Mouse (Mus musculus): ENCODE measurements around the gene Vti1a. TPM values are rescaled to one million over a fixed set of nuclear protein-coding genes. Genes with fewer than 3 reads are reported as not detected.

Gene Vti1a
- polyA plus RNA-seq, 1 experiment from 2014 or later = 17.9 TPM

- TF ChIP-seq CTCF (IDR thresholded peaks at IDR 0.05) = no peak
- TF ChIP-seq EP300 (IDR thresholded peaks at IDR 0.05) = no peak
- WGBS = 89% methylated on average over 6 of the region's 6 CpGs
- Histone ChIP-seq H3K9me3 (ENCODE audit: low read length) (no peaks in the 10 kb centered on the region), H3K4me1 (ENCODE audit: insufficient read depth, low read depth, low read length) (no peaks in the 10 kb centered on the region), H3K36me3 (ENCODE audit: insufficient read depth, low read length) (0 out of 2 replicates have a peak, but pooled peaks cover 5% of the 10 kb centered on the region), H3K27ac (ENCODE audit: low read length) (no peak overlapping the region), H3K27me3 (replicated peaks; ENCODE audit: insufficient read depth, low read length) (no peaks in the 10 kb centered on the region), H3K9ac (replicated peaks; ENCODE audit: low read depth) (no peak overlapping the region), H3K4me3 (ENCODE audit: low read depth, low read length) (no peak overlapping the region), H3K4me2 (replicated peaks; ENCODE audit: low read depth, low read length) (no peak overlapping the region)
- DNase-seq (ENCODE audit: low spot score) (no peak), ATAC-seq (no peak)
Measured at GRCm38 (mm10) chr19:55340521-55340920, 24.4 kb downstream of the Vti1a start.

GRCm38 (mm10) chr19:55341377-55341776, 25.3 kb downstream of the Vti1a start:
- H3K4me2 ChIP-seq (replicated peaks; ENCODE audit: low read depth, low read length) = no peak overlapping the region
- TF ChIP-seq EP300 (IDR thresholded peaks at IDR 0.05) (no peak), CTCF (IDR thresholded peaks at IDR 0.05) (peak; percentile 18; the same call in 1 of the 2 replicates)
- WGBS = 60% methylated on average over 3 of the region's 3 CpGs
- H3K27ac ChIP-seq (ENCODE audit: low read length) = no peak overlapping the region
- H3K9me3 ChIP-seq (ENCODE audit: low read length) = no peaks in the 10 kb centered on the region
- no peak overlapping the region for H3K4me3 ChIP-seq (ENCODE audit: low read depth, low read length)
- ATAC-seq = no peak
- H3K9ac ChIP-seq (replicated peaks; ENCODE audit: low read depth) = no peak overlapping the region
- H3K4me1 ChIP-seq (ENCODE audit: insufficient read depth, low read depth, low read length) = no peaks in the 10 kb centered on the region
- no peaks in the 10 kb centered on the region for H3K27me3 ChIP-seq (replicated peaks; ENCODE audit: insufficient read depth, low read length)
- H3K36me3 ChIP-seq (ENCODE audit: insufficient read depth, low read length) = 0 out of 2 replicates have a peak, but pooled peaks cover 5% of the 10 kb centered on the region
- DNase-seq (ENCODE audit: low spot score) = no peak

- Histone ChIP-seq H3K4me1 (ENCODE audit: insufficient read depth, low read depth, low read length) (no peaks in the 10 kb centered on the region), H3K9ac (replicated peaks; ENCODE audit: low read depth) (no peak overlapping the region), H3K36me3 (ENCODE audit: insufficient read depth, low read length) (no peaks in the 10 kb centered on the region), H3K9me3 (ENCODE audit: low read length) (no peaks in the 10 kb centered on the region), H3K4me3 (ENCODE audit: low read depth, low read length) (no peak overlapping the region), H3K4me2 (replicated peaks; ENCODE audit: low read depth, low read length) (no peak overlapping the region), H3K27me3 (replicated peaks; ENCODE audit: insufficient read depth, low read length) (no peaks in the 10 kb centered on the region), H3K27ac (ENCODE audit: low read length) (no peak overlapping the region)
- WGBS = 79% methylated on average over 7 of the region's 7 CpGs
- DNase-seq (ENCODE audit: low spot score) = no peak
- TF ChIP-seq CTCF (IDR thresholded peaks at IDR 0.05) = no peak
- no peak for TF ChIP-seq EP300 (IDR thresholded peaks at IDR 0.05)
- ATAC-seq = no peak
Measured at GRCm38 (mm10) chr19:55342423-55342822, 26.3 kb downstream of the Vti1a start.

- Histone ChIP-seq H3K9ac (replicated peaks; ENCODE audit: low read depth) (no peak overlapping the region), H3K4me2 (replicated peaks; ENCODE audit: low read depth, low read length) (no peak overlapping the region), H3K4me3 (ENCODE audit: low read depth, low read length) (no peak overlapping the region), H3K9me3 (ENCODE audit: low read length) (no peaks in the 10 kb centered on the region), H3K27me3 (replicated peaks; ENCODE audit: insufficient read depth, low read length) (no peaks in the 10 kb centered on the region), H3K27ac (ENCODE audit: low read length) (no peak overlapping the region), H3K36me3 (ENCODE audit: insufficient read depth, low read length) (no peaks in the 10 kb centered on the region), H3K4me1 (ENCODE audit: insufficient read depth, low read depth, low read length) (no peaks in the 10 kb centered on the region)
- ATAC-seq (no peak), DNase-seq (ENCODE audit: low spot score) (no peak)
- WGBS = 80% methylated on average over 9 of the region's 9 CpGs
- TF ChIP-seq EP300 (IDR thresholded peaks at IDR 0.05) (no peak), CTCF (IDR thresholded peaks at IDR 0.05) (no peak)
Measured at GRCm38 (mm10) chr19:55343274-55343673, 27.2 kb downstream of the Vti1a start.

- Histone ChIP-seq H3K27me3 (replicated peaks; ENCODE audit: insufficient read depth, low read length) (no peaks in the 10 kb centered on the region), H3K27ac (ENCODE audit: low read length) (no peak overlapping the region), H3K4me1 (ENCODE audit: insufficient read depth, low read depth, low read length) (peaks cover 8% of the 10 kb centered on the region; the same call in 1 of the 2 replicates), H3K4me3 (ENCODE audit: low read depth, low read length) (no peak overlapping the region), H3K9me3 (ENCODE audit: low read length) (no peaks in the 10 kb centered on the region), H3K36me3 (ENCODE audit: insufficient read depth, low read length) (no peaks in the 10 kb centered on the region), H3K4me2 (replicated peaks; ENCODE audit: low read depth, low read length) (no peak overlapping the region), H3K9ac (replicated peaks; ENCODE audit: low read depth) (no peak overlapping the region)
- ATAC-seq (no peak), DNase-seq (ENCODE audit: low spot score) (no peak)
- WGBS = 80% methylated on average over 3 of the region's 3 CpGs
- TF ChIP-seq EP300 (IDR thresholded peaks at IDR 0.05) = no peak
- no peak for TF ChIP-seq CTCF (IDR thresholded peaks at IDR 0.05)
Measured at GRCm38 (mm10) chr19:55348187-55348586, 32.1 kb downstream of the Vti1a start.

- WGBS = 17% methylated on average over 9 of the region's 9 CpGs
- H3K27me3 ChIP-seq (replicated peaks; ENCODE audit: insufficient read depth, low read length) = no peaks in the 10 kb centered on the region
- ATAC-seq = peak; percentile 30
Measured at GRCm38 (mm10) chr19:55350673-55351378, 34.7 kb downstream of the Vti1a start.

More at GRCm38 (mm10) chr19:55350673-55351378, 34.7 kb downstream of the Vti1a start:
- TF ChIP-seq CTCF (IDR thresholded peaks at IDR 0.05) (no peak), EP300 (IDR thresholded peaks at IDR 0.05) (no peak; the same call in 1 of the 2 replicates)
- Histone ChIP-seq H3K9me3 (ENCODE audit: low read length) (no peaks in the 10 kb centered on the region), H3K4me3 (ENCODE audit: low read depth, low read length) (no peak overlapping the region), H3K9ac (replicated peaks; ENCODE audit: low read depth) (no peak overlapping the region), H3K27ac (ENCODE audit: low read length) (no peak overlapping the region), H3K4me2 (replicated peaks; ENCODE audit: low read depth, low read length) (no peak overlapping the region), H3K36me3 (ENCODE audit: insufficient read depth, low read length) (no peaks in the 10 kb centered on the region), H3K4me1 (ENCODE audit: insufficient read depth, low read depth, low read length) (peaks cover 8% of the 10 kb centered on the region; the same call in 1 of the 2 replicates)
- peak; percentile 58 for DNase-seq (ENCODE audit: low spot score)

Data from lung, postnatal 0 days (tissue).